Mouse (Mus musculus) embryonic facial prominence, embryonic 12.5 days (tissue): ENCODE data around the gene Usp7. TPM values are rescaled to one million over a fixed set of nuclear protein-coding genes. Genes with fewer than 3 reads are reported as not detected.
A peak's percentile ranks its signal among the peaks of the same experiment; 100 is the strongest.

ENCODE experiments used
- ATAC-seq: fragments of 200-750 bp; cut with Nextera tagmentation; 2 replicates; pipeline ENCODE4 v1.8.0; 2017; ENCODE audit not compliant: insufficient number of reproducible peaks, insufficient read depth, low FRiP score, low TSS enrichment
- H3K27ac ChIP-seq: fragments of 300-500 bp; sonication (generic); 2 replicates; pipeline ENCODE4 v1.5.1; 2016; ENCODE audit warnings: mild to moderate bottlenecking
- H3K27me3 ChIP-seq: fragments of 300-500 bp; sonication (generic); 2 replicates; pipeline ENCODE4 v1.6.1; 2016; ENCODE audit warnings: mild to moderate bottlenecking, moderate library complexity
- H3K36me3 ChIP-seq: fragments of 300-500 bp; sonication (generic); 2 replicates; pipeline ENCODE4 v1.6.1; 2016; ENCODE audit warnings: mild to moderate bottlenecking
- H3K4me1 ChIP-seq: fragments of 300-500 bp; sonication (generic); 2 replicates; pipeline ENCODE4 v1.6.1; 2016
- H3K4me2 ChIP-seq: fragments of 300-500 bp; sonication (generic); replicated peaks from 2 replicates; pipeline ENCODE4 v1.6.1; 2016; ENCODE audit warnings: mild to moderate bottlenecking, moderate library complexity
- H3K4me3 ChIP-seq: fragments of 300-500 bp; sonication (generic); 2 replicates; pipeline ENCODE4 v1.5.1; 2016; ENCODE audit warnings: mild to moderate bottlenecking
- H3K9ac ChIP-seq: fragments of 300-500 bp; sonication (generic); 2 replicates; pipeline ENCODE4 v1.6.1; 2016; ENCODE audit warnings: mild to moderate bottlenecking, moderate library complexity
- H3K9me3 ChIP-seq: fragments of 300-500 bp; sonication (generic); 2 replicates; pipeline ENCODE4 v1.6.1; 2016; ENCODE audit warnings: mild to moderate bottlenecking, moderate library complexity
- WGBS: fragments of 180-500 bp; shearing (Covaris S2); methylation state at CpG from one replicate; pipeline ENCODE4 v1.1.7; 2016; 5-methylcytosine and 5-hydroxymethylcytosine counted together
- polyA plus RNA-seq: library from polyadenylated mRNA; unstranded; fragments of >200 nt; fragmentation: Nextera tagmentation; extraction: Ambion mirVana; gene quantifications from 2 replicates; pipeline ENCODE4 v1.2.1, GENCODE M21; 2016

The Usp7 gene
- polyA plus RNA-seq, 1 experiment from 2014 or later, result 35.1 TPM

GRCm38 (mm10) chr16:8667814-8668213 lies 124.3 kb downstream of the Usp7 start:
- H3K36me3 ChIP-seq, result peaks cover 14% of the 10 kb centered on the region; the same call in 1 of the 2 replicates
- peaks cover 35% of the 10 kb centered on the region for H3K4me1 ChIP-seq
- H3K27ac ChIP-seq, result 0 out of 2 replicates have a peak overlapping the region, but pooled peaks have one; percentile 23
- no peak overlapping the region for H3K4me2 ChIP-seq
- ATAC-seq, result no peak
- H3K9ac ChIP-seq, result no peak overlapping the region
- no peaks in the 10 kb centered on the region for H3K27me3 ChIP-seq
- 68% methylated on average over 4 of the region's 4 CpGs for WGBS
- H3K4me3 ChIP-seq, result no peak overlapping the region
- H3K9me3 ChIP-seq, result no peaks in the 10 kb centered on the region

GRCm38 (mm10) chr16:8667261-8667660 lies 124.8 kb downstream of the Usp7 start:
- H3K27ac ChIP-seq, result peak overlapping the region; percentile 23; the same call in 1 of the 2 replicates
- H3K4me2 ChIP-seq, result no peak overlapping the region
- no peaks in the 10 kb centered on the region for H3K9me3 ChIP-seq
- no peak overlapping the region for H3K9ac ChIP-seq
- 89% methylated on average over 7 of the region's 7 CpGs for WGBS
- H3K4me3 ChIP-seq, result no peak overlapping the region
- no peaks in the 10 kb centered on the region for H3K27me3 ChIP-seq
- peaks cover 20% of the 10 kb centered on the region for H3K36me3 ChIP-seq
- no peak for ATAC-seq
- peaks cover 35% of the 10 kb centered on the region for H3K4me1 ChIP-seq

GRCm38 (mm10) chr16:8666452-8666851 lies 125.7 kb downstream of the Usp7 start:
- Histone ChIP-seq H3K36me3 (peaks cover 28% of the 10 kb centered on the region), H3K27ac (no peak overlapping the region), H3K4me3 (no peak overlapping the region), H3K9me3 (no peaks in the 10 kb centered on the region), H3K27me3 (no peaks in the 10 kb centered on the region), H3K9ac (no peak overlapping the region), H3K4me2 (no peak overlapping the region), H3K4me1 (peaks cover 35% of the 10 kb centered on the region)
- ATAC-seq, result no peak
- 60% methylated on average over 2 of the region's 2 CpGs for WGBS

- H3K4me3 ChIP-seq, result no peak overlapping the region
- H3K4me1 ChIP-seq, result peaks cover 26% of the 10 kb centered on the region
- no peak overlapping the region for H3K4me2 ChIP-seq
- H3K9ac ChIP-seq, result no peak overlapping the region
- H3K36me3 ChIP-seq, result peaks cover 36% of the 10 kb centered on the region
- H3K27ac ChIP-seq, result no peak overlapping the region
- no peaks in the 10 kb centered on the region for H3K9me3 ChIP-seq
- no peak for ATAC-seq
- no peaks in the 10 kb centered on the region for H3K27me3 ChIP-seq
- WGBS, result 82% methylated on average over 5 of the region's 5 CpGs
Observed at GRCm38 (mm10) chr16:8665367-8665766, 126.7 kb downstream of the Usp7 start.

GRCm38 (mm10) chr16:8663606-8664539 lies 128.2 kb downstream of the Usp7 start:
- Histone ChIP-seq H3K4me2 (no peak overlapping the region), H3K36me3 (peaks cover 49% of the 10 kb centered on the region), H3K27ac (no peak overlapping the region), H3K9ac (no peak overlapping the region), H3K27me3 (no peaks in the 10 kb centered on the region), H3K4me1 (peaks cover 13% of the 10 kb centered on the region), H3K9me3 (no peaks in the 10 kb centered on the region), H3K4me3 (no peak overlapping the region)
- ATAC-seq, result no peak
- 88% methylated on average over 24 of the region's 24 CpGs for WGBS

- H3K4me2 ChIP-seq, result no peak overlapping the region
- H3K27me3 ChIP-seq, result no peaks in the 10 kb centered on the region
- H3K9me3 ChIP-seq, result no peaks in the 10 kb centered on the region
- H3K27ac ChIP-seq, result no peak overlapping the region
- H3K4me3 ChIP-seq, result no peak overlapping the region
- no peak for ATAC-seq
- H3K4me1 ChIP-seq, result peaks cover 5% of the 10 kb centered on the region
- 95% methylated on average over 2 of the region's 2 CpGs for WGBS
- H3K9ac ChIP-seq, result no peak overlapping the region
- H3K36me3 ChIP-seq, result peaks cover 58% of the 10 kb centered on the region
Observed at GRCm38 (mm10) chr16:8663022-8663421, 129.1 kb downstream of the Usp7 start.

GRCm38 (mm10) chr16:8658764-8659163 lies 133.3 kb downstream of the Usp7 start:
- no peak for ATAC-seq
- Histone ChIP-seq H3K9ac (no peak overlapping the region), H3K36me3 (peaks cover 77% of the 10 kb centered on the region), H3K4me3 (no peak overlapping the region), H3K27me3 (no peaks in the 10 kb centered on the region), H3K4me1 (no peaks in the 10 kb centered on the region), H3K4me2 (no peak overlapping the region), H3K27ac (no peak overlapping the region), H3K9me3 (no peaks in the 10 kb centered on the region)
- WGBS, result 92% methylated on average over 4 of the region's 4 CpGs

GRCm38 (mm10) chr16:8658349-8658748 lies 133.8 kb downstream of the Usp7 start:
- no peaks in the 10 kb centered on the region for H3K27me3 ChIP-seq
- H3K4me3 ChIP-seq, result no peak overlapping the region
- H3K9me3 ChIP-seq, result no peaks in the 10 kb centered on the region
- peaks cover 77% of the 10 kb centered on the region for H3K36me3 ChIP-seq
- H3K27ac ChIP-seq, result no peak overlapping the region
- WGBS, result 75% methylated on average over 4 of the region's 4 CpGs
- 0 out of 2 replicates have a peak, but pooled peaks have one; percentile 36 for ATAC-seq
- H3K4me1 ChIP-seq, result no peaks in the 10 kb centered on the region
- no peak overlapping the region for H3K9ac ChIP-seq
- no peak overlapping the region for H3K4me2 ChIP-seq

- Histone ChIP-seq H3K27me3 (no peaks in the 10 kb centered on the region), H3K36me3 (peaks cover 75% of the 10 kb centered on the region), H3K9ac (no peak overlapping the region), H3K4me1 (no peaks in the 10 kb centered on the region), H3K4me2 (no peak overlapping the region), H3K9me3 (no peaks in the 10 kb centered on the region), H3K4me3 (no peak overlapping the region), H3K27ac (no peak overlapping the region)
- ATAC-seq, result no peak
- 86% methylated on average over 2 of the region's 2 CpGs for WGBS
Observed at GRCm38 (mm10) chr16:8656256-8656655, 135.9 kb downstream of the Usp7 start.

GRCm38 (mm10) chr16:8655599-8655998 lies 136.5 kb downstream of the Usp7 start:
- no peak for ATAC-seq
- Histone ChIP-seq H3K4me1 (no peaks in the 10 kb centered on the region), H3K4me2 (no peak overlapping the region), H3K9ac (no peak overlapping the region), H3K36me3 (peaks cover 78% of the 10 kb centered on the region), H3K4me3 (no peak overlapping the region), H3K27ac (no peak overlapping the region), H3K27me3 (no peaks in the 10 kb centered on the region), H3K9me3 (no peaks in the 10 kb centered on the region)
- WGBS, result 78% methylated on average over 9 of the region's 9 CpGs

GRCm38 (mm10) chr16:8655108-8655507 lies 137.0 kb downstream of the Usp7 start:
- Histone ChIP-seq H3K4me2 (no peak overlapping the region), H3K4me3 (no peak overlapping the region), H3K4me1 (no peaks in the 10 kb centered on the region), H3K27ac (no peak overlapping the region), H3K36me3 (peaks cover 76% of the 10 kb centered on the region), H3K9me3 (no peaks in the 10 kb centered on the region), H3K27me3 (no peaks in the 10 kb centered on the region), H3K9ac (no peak overlapping the region)
- ATAC-seq, result no peak
- 86% methylated on average over 6 of the region's 6 CpGs for WGBS

GRCm38 (mm10) chr16:8650007-8650406 lies 142.1 kb downstream of the Usp7 start:
- 87% methylated on average over 3 of the region's 3 CpGs for WGBS
- H3K4me1 ChIP-seq, result no peaks in the 10 kb centered on the region
- no peak overlapping the region for H3K4me2 ChIP-seq
- no peak overlapping the region for H3K9ac ChIP-seq
- no peak for ATAC-seq
- H3K36me3 ChIP-seq, result peaks cover 89% of the 10 kb centered on the region
- no peak overlapping the region for H3K4me3 ChIP-seq
- no peaks in the 10 kb centered on the region for H3K9me3 ChIP-seq
- no peak overlapping the region for H3K27ac ChIP-seq
- H3K27me3 ChIP-seq, result no peaks in the 10 kb centered on the region
